Mouse (Mus musculus) activated CD4-positive, CD25-positive, alpha-beta regulatory T cell, adult 4 months (primary cell): ENCODE measurements at regions not wholly inside any gene's neighbourhood (a gene's known extent, or its start where the extent isn't known, plus 50 kb on each side); places are given as distances from the start of the nearest gene placed in this dataset.
"Not testable (repeated sequence)": the region's sequence is repeated elsewhere in the genome, so short reads cannot be mapped to it uniquely, and the experiment has no call there.

Experiments
- ATAC-seq: one replicate; pipeline ENCODE4 v1.8.0; 2017

GRCm38 (mm10) chr12:77054211-77054610 lies 92.2 kb upstream of the Max start:
- ATAC-seq, result no peak

- ATAC-seq, result peak; percentile 88
These were observed 90.9 kb upstream of the Max start for GRCm38 (mm10) chr12:77052853-77053252.

GRCm38 (mm10) chr12:77048380-77048779 lies 86.4 kb upstream of the Max start:
- no peak for ATAC-seq

- ATAC-seq, result no peak
These were observed 85.3 kb upstream of the Max start for GRCm38 (mm10) chr12:77047273-77047672.

GRCm38 (mm10) chr12:77045956-77046355 lies 84.0 kb upstream of the Max start:
- ATAC-seq, result no peak

GRCm38 (mm10) chr12:77045356-77045755 lies 83.4 kb upstream of the Max start:
- ATAC-seq, result no peak

- ATAC-seq, result no peak
These were observed 80.4 kb upstream of the Max start for GRCm38 (mm10) chr12:77042356-77042755.

GRCm38 (mm10) chr12:77041141-77041540 lies 79.1 kb upstream of the Max start:
- ATAC-seq, result no peak

- ATAC-seq, result peak; percentile 84
These were observed 77.9 kb upstream of the Max start for GRCm38 (mm10) chr12:77039953-77040305.

GRCm38 (mm10) chr12:77039295-77039952 lies 77.4 kb upstream of the Max start:
- peak; percentile 81 for ATAC-seq

- ATAC-seq, result no peak
These were observed 73.7 kb upstream of the Max start for GRCm38 (mm10) chr12:77035676-77036075.

GRCm38 (mm10) chr12:77031448-77031847 lies 69.4 kb upstream of the Max start:
- no peak for ATAC-seq

GRCm38 (mm10) chr12:77025431-77025879 lies 63.5 kb upstream of the Max start:
- no peak for ATAC-seq

- ATAC-seq, result no peak
These were observed 60.5 kb upstream of the Max start for GRCm38 (mm10) chr12:77022538-77022937.

- no peak for ATAC-seq
These were observed 59.9 kb upstream of the Max start for GRCm38 (mm10) chr12:77021881-77022280.

- ATAC-seq, result peak; percentile 66
These were observed 57.9 kb upstream of the Max start for GRCm38 (mm10) chr12:77019708-77020511.

GRCm38 (mm10) chr12:77019148-77019547 lies 57.1 kb upstream of the Max start:
- not testable (repeated sequence) for ATAC-seq

GRCm38 (mm10) chr12:77018373-77018772 lies 56.4 kb upstream of the Max start:
- ATAC-seq, result no peak

GRCm38 (mm10) chr12:77014908-77015307 lies 52.9 kb upstream of the Max start:
- ATAC-seq, result no peak
